Mouse (Mus musculus) frontal cortex, adult (tissue): ENCODE data around the gene Paxx.
"Not testable (repeated sequence)": the region's sequence is repeated elsewhere in the genome, so short reads cannot be mapped to it uniquely, and the experiment has no call there.

Source experiments
- ATAC-seq: cut with Nextera tagmentation; 2 replicates; pipeline ENCODE4 v1.9.2; 2017; ENCODE audit warnings: mild to moderate bottlenecking, moderate library complexity, mixed read lengths; ENCODE audit not compliant: low TSS enrichment

Gene Paxx

DNA sequence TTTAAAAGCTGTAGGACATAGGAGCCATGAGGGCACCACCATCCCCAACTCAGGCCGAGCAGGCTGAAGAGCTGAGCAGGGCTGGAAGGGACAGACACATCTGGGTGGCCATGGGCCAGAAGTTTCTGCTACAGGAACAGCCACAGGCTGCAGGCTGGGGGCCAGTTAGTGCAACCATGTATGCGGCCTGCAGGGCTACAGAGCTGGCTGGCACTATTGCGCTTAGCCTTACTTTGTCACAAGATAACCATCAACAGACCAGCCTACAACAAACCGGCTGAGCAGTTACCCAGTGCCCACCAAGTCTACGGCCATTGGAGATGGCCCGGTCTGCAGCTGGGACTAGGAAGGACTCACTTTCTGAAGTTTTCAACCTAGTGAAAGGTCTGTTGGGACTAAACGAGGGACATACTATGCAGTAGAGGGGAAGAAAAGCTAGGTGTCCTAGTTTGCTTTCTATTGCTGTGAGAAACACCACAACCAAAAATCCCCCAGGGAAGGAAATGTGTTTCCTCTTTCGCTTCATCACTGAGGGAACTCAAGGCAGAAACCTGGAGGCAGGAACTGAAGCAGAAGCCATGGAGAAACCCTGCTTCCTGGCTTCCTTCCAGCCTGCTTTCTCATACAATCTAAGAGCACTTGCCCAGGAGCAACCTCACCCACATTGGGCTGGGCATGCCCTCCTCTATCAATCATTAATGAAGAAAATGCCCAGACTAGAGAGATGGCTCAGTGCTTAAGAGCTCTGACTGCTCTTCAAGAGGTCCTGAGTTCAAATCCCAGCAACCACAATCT is 9.8 kb downstream of the Paxx start:
- no peak for ATAC-seq

DNA sequence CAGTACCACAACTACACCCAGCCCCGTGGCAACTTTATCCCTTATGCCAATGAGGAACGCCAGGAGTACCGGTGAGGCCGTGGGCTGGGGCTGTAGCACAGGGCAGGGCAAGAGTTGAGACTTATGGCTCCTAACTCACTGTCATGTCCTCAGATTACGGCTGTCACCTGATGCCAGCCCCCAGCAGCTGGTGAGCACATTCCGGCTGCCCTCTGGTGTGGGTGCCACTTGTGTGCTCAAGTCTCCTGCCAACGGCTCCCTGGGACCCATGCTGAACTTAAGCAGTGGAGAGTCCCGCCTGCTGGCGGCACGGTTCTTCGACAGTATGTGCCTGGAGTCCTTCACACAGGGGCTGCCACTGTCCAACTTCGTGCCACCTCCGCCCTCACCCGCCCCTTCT is 18.2 kb downstream of the Paxx start:
- no peak for ATAC-seq

DNA sequence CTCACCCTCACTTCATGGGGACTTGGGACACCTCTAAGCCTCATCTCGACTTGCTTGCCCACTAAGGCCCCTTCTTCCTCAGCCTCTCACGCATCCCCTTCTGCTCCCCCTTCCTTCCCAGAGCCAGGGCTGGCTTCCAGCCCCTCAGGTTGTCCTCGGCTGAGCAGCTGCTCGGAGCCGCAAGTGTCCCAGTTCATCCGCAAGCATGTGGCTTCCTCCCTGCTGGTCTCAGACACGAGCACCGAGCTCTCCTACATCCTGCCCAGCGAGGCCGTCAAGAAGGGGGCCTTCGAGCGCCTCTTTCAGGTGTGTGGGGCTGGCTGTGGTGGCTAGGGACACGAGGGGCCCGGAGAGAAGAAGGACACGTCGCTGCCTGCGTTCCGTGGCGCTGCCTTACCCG is 19.8 kb downstream of the Paxx start:
- ATAC-seq, result no peak

DNA sequence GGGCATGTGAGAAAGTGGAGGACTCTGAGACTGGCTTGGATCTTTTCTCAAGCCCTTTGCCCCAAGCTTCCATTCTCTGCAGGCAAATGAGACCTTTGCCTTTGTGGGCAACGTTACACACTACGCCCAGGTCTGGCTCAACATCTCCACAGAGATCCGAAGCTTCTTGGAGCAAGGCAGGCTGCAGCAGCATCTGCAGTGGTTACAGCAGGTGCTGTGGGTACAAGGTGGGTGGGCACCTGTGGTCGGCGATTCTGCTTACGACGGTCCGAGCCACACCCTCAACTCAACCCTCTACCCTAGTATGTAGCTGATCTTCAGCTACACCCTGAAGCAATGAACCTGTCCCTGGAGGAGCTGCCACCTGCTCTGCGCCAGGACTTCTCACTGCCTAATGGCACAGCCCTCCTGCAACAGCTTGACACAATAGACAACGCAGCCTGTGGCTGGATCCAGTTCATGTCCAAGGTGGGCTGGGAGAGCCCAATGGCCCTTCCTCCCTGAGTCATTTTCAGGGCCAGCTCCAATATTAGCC is 24.5 kb downstream of the Paxx start:
- ATAC-seq, result no peak

DNA sequence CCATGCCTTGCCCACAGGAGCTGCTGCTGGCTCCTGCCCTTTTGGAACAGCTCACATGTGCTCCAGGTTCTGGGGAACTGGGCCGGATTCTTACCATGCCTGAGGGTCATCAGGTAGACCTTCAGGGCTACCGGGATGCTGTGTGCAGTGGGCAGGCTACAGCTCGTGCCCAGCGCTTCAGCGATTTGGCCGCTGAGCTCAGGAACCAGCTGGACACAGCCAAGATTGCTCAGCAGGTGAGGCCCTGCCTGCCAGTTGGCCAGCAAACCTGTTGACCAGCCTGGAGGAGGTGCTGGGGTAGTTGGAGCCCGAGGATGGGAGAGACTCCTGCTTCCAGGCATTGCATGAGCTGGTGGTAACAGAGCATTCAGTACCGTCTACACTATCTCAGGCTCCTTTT is 26.6 kb downstream of the Paxx start:
- ATAC-seq, result no peak

DNA sequence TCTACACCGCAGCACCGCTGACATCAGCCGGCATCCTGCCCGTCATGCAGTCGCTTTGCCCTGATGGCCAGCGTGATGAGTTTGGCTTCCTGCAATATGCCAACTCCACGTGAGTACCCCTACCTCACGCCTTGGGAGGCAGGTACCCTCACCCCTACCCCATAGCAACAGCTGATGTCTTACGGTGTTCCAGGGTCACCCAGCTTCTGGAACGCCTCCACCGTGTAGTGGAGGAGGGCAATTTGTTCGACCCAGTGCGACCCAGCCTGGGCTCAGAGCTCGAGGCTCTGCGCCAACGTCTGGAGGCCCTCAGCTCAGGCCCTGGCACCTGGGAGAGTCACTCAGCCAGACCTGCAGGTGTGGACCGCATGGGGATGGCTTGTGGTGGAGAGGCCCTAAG is 27.8 kb downstream of the Paxx start:
- no peak for ATAC-seq

DNA sequence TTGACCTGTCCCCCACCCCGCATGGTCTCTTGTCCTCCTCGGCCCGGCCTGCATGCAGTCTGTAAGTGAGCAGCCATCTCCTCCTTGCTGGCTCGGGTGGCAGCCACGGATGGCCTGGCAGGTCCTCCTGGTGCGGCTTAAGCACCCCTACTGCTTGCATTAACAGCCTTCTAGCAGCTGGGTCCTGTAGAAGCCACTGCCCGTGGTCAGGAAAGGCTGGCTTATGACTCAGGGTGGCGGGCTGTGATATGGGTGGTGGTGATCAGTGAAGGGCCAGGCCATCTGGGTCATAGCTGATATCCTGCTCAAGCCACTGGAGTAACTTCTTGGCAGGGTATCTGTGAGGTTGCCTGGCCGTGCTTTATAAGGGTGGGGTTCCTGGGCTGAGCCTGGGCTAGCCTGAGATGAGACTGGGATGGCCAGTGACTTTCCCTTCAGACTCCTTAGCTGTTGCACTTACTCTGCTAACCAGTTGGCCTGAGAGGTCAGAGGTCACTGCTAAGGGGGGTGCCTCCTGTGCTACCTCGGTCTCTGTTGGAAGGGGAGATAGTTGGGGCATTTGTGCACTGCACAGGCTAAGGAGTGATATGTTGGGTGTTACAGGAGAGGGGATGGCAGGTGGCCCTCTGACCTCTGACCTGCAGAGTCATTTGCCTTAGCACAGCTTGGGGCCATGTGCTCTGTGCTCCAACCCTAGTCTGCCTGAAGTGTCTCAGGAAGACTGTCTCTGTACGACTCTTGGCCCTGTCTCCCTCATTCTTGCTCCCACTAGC is 28.4 kb downstream of the Paxx start:
- no peak for ATAC-seq

DNA sequence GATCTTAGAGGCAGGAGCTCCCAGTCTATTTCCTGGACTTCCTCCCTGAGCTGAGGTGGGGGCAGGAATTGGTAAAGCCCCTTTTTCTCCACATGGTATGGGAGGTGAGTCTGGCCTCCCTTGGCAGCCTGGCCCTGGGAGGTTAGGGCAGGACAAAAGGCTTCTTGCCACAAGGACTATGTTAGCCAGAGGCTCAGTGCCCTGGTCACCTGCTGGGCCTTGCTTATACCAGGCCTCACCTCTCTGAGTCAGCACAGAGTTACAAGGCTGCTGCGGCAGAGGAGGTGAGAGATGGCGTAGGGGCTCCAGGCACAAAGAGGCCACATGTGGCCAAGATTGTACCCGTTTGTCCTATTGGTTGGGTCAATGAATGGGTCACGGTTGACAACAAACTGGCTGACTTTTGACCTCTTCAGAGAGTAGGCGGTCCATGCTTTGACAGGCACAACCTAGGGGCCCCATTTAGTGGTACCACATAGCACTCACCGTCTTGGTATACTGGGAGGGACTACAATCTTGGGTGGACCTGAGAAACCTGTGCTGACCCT is 29.5 kb downstream of the Paxx start:
- no peak for ATAC-seq

DNA sequence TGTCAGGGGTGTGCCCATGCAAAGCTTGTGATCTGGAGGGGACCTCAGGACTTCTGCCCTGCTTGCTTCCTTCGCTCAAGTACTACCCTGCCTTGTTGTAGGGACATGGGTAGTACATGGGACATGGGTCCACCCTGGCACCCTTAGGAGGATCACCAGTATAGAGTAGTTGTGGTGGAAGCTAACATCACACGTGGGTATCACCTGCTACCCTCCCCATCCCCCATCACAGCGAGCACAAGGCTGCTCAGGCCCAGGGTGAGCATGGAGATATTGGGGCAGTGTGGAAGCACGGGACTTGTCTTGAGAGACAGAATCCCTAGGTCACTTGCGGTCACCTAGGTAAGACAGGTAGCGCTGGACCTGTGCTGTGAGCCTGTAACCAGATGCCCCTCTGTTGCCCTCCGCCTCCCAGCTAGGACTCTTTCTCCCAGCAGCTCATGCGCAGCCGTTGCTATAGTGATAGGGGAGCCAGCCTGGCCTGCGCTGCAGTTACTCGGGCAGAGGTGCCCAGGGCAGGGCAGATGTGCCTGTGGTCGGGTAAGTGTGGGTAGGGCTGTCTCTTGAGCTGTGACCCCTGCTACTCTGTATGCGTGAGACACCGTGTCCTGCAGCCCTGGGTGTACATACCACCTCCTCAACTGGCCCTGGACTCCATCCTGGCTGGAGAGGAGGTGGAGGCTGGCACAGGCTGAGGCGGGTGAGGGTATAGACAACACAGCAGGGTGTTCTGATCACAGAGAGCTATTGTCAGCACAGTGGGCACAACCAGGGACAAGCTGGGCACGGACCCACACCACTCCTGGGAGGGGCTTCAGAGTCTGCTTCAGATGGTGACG is 30.3 kb downstream of the Paxx start:
- ATAC-seq, result peak; percentile 28

DNA sequence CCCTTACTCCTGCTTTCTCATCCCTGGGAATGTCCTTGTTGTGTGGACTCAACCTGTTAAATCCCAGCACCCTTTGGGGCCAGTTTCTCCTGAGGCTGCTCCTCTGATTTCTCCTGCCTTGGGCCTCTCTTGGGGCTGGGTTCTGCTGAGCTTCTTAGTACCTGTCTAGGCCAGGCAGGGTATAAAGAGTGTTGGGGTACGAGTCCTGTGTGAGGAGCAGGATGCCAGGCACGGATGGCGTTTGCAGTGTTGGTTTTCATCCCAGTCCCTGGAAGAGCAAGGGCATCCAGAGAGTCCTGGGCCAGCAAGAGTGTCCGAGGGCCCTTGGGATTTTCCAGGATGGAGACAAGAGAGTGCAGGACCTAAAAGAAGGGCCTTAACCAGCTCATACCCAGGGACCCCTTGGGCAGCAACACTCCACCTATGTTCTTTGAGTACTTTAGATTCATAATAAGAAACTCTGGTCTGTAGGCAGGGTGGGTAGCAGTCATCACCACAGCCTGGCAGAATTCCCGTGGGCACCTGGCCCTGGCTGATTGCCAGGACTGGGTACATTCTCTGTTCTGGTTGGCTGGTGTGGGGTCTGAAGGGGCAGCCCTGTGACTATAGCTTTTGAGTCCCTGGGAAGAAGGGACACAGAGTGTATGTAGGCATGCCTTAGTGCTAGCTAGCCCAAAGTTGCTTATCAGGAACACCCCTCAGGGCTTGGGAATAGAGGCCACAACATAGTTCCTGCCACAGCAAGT is 31.3 kb downstream of the Paxx start:
- no peak for ATAC-seq

DNA sequence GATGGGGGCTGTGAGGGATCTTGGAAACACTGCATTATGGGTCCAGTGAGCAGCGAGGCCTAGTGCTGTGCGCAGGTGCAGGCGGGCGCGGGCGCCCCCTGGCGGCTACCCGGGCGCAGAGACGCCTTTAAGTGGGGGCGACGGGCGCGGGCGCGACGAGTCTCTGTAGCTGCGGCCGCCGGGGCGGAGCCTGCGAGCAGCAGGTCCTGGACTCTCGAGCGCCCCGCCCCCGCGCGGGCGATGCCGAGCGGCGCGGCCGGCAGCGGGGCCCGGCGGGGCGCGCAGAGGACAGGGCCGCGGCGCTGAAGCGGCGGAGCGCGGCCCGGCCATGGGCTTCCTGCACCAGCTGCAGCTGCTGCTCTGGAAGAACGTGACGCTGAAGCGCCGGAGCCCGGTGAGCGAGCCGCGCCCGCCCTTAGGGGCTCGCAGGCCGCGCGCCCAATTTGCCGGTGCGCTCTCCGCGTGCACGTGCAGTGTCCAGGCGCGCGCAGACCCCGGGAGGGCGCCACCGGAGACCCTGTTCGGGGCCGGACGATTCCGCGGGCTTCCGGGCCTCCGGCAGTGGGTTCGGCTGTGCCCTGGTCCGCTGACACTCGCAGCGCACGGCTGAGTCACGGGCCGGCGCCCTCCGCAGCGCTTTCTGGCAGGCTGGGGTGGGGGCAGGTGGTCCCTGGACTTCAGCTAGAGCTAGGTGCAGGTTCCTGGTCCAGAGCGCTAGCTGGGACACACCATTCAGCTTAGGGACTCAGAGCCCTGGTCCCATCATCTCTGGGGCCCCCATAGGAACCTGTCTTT is 32.3 kb downstream of the Paxx start, which contains the start of gene Abca2:
Gene Abca2, plus strand, starts transcription at position 262 of the 795 bp plus-strand sequence.
- peak; percentile 81 for ATAC-seq

DNA sequence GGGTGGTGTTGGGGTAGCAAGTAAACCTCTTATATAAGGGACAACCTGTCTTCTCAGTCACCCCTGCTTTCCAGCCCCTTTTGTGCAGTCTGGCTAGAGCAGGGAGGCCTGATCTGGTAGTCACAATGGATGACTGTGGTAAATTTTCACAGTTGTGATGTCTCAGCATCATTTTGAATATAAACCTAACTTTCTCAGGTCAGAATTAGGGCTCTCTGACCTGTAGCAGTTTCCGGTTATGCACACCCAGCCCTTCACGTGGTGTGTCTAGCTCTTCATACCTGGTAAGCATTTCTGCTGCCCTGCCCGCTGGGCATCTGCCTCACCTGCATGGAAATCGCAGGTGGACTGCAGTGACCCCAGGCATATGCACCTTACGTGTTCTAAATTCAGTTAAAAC is 33.6 kb downstream of the Paxx start:
- no peak for ATAC-seq

DNA sequence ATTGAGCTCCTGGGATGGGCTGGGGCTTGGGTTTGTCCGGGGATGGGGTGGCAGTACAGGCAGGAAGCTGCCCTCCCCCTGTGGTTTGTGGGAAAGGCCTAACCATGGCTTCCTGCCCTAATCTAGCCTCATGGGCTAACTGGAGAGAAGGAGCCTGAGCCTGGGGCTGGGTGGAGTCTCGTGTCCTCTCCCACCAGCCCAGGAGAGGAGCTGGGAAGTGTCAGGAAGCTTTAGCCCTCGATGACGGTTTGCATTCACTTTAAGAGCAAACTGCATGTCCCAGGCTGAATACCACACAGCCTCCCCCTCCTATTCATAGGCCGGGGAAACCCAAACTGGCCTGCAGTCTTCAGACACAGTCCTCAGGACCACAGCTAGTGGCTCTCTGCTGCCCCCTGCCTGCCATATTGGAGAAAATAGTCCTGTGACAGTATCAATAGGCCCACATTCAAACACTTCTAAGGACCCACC is 34.1 kb downstream of the Paxx start:
- ATAC-seq, result no peak

DNA sequence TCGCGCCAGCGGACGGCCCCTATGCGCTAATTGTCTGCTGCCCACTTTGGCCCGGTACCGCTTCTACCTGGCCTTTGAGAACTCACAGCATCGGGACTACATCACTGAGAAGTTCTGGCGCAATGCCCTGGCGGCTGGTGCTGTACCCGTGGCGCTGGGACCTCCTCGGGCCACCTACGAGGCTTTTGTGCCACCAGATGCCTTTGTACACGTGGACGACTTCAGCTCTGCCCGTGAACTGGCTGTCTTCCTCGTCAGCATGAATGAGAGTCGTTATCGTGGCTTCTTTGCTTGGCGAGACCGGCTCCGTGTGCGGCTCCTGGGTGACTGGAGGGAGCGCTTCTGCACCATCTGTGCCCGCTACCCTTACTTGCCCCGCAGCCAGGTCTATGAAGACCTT is 35.4 kb downstream of the Paxx start:
- no peak for ATAC-seq

DNA sequence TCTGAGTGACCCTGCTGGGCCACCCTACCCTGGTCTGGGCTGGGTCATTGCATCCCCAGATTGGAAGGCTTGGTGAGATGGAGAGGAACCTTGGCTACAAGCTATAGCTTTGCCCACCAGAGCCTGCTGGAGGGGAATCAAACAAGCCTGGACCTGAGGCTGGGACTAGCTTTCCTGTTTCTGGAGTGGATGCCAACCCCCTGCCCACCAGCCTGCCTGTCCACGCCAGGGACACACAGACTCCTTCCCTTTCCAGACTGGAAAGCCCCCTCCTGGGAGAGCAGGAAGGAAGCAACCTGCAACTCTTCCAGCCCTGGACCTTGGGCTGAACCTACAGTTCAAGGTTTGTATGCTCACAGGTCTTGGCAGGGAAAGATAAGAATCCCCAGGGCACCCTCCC is 37.3 kb downstream of the Paxx start:
- no peak for ATAC-seq

DNA sequence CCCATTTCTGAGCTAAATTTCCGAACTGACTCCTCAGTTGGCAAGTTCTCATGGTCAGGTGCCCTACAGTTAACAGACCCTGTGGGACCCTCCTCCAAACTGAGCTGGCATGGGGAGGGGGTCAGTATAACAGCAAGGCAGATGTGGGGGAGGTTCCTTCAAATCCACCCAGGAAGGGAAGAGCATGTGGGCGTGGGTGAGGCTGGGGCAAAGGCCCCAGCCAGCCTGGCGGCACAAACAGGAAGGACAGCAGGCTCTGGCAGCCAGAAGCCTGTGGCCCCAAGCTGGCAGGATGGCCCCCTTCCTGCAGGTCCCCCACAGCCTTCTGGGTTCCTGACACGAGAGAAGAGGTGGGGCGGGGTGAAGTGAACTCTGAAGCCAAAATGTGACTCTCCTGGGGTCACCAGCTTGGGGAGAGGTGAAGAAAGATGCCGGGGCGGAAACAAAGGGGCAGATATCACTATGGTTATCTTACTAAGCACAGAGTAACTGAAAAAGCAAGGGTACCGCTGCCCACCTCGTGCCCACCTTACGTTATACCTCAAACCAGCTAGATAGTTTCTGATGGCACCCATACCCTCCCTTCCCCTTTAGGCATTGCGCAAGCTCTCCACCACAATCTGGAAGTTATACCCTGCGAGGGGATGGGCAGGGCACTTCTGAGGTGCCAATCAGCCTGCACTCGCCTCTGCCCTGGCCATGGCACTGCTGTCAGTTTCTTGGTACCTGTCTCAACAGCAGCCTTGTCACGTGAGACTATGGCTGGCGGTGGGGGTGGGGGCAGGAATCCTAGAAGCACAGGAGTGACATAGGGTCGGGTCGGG is 38.1 kb downstream of the Paxx start, which contains the start of gene Fut7:
Gene Fut7, plus strand, starts transcription at position 681 of the 824 bp plus-strand sequence.
- ATAC-seq, result no peak

DNA sequence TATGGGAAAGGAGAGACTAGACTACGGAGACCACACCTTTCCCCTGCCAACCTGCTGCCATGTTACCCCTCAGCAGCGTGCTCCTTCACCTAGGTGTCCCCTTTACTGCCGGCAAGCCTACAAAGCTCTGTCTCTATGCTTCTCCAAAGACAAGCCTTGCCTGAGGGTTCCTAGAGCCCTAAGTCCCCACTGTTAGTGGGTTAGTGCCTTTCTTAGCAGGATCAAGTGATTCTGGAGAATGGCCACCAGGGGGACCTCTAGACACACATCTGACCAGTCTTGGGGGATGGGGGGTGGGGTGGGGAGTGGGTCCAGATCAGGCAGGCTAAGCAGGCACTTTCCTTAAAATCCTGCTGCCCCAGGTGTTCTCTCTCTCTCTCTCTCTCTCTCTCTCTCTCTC is 39.0 kb downstream of the Paxx start:
- 0 out of 2 replicates have a peak, but pooled peaks have one; percentile 45 for ATAC-seq

DNA sequence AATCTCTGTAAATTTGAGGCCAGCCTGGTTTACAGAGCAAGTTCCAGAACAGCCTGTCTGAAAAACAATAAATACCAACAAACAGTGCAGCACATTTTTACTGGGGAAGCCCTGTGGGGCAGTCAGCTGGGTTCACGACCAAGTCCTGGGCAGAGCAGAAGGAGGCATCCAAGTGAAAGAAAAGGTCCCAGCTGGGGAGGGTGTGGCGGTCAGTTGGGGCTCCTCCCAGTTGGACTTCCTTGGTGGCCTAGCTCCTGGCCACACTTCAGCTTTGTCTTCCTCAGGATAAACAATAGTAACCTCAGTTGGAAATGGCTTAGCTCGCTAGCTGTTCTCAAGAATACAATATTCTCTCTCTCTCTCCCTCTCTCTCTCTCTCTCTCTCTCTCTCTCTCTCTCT is 43.5 kb downstream of the Paxx start:
- no peak for ATAC-seq

DNA sequence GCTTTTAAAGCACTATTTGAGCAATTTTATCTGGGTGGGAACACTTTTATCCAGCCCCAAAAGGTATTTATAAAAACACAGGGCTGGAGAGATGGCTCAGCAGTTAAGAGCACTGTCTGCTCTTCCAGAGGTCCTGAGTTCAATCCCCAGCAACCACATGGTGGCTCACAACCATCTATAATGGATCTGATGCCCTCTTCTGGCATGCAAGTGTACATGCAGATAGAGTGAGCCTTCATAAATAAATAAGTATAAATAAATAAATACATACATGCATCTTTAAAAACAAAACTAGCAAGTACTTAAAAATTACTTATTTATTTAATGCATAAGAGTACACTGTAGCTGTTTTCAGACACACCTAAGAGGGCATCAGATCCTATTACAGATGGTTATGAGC is 47.5 kb downstream of the Paxx start:
- ATAC-seq, result not testable (repeated sequence)
